Mouse (Mus musculus): Measurements from ENCODE around the gene Slc22a1. TPM values are rescaled to one million over a fixed set of nuclear protein-coding genes. Genes with fewer than 3 reads are reported as not detected.
"Not testable (repeated sequence)": the region's sequence is repeated elsewhere in the genome, so short reads cannot be mapped to it uniquely, and the experiment has no call there.

Gene Slc22a1
- polyA plus RNA-seq, 1 experiment from 2014 or later = 21.0 TPM

GRCm38 (mm10) chr17:12688427-12689110 lies 12.9 kb upstream of the Slc22a1 start:
- H3K4me3 ChIP-seq (ENCODE audit: low read length) = no peak overlapping the region
- H3K9me3 ChIP-seq (ENCODE audit: low read length) = no peaks in the 10 kb centered on the region
- WGBS = 81% methylated on average over 20 of the region's 20 CpGs
- no peak overlapping the region for H3K4me2 ChIP-seq (replicated peaks; ENCODE audit: low read depth, low read length)
- ATAC-seq (ENCODE audit: low FRiP score, low TSS enrichment) = peak; percentile 50; the same call in 1 of the 2 replicates
- H3K36me3 ChIP-seq (ENCODE audit: insufficient read depth, low read length) = peaks cover 76% of the 10 kb centered on the region
- H3K27me3 ChIP-seq (ENCODE audit: insufficient read depth, low read length) = no peaks in the 10 kb centered on the region
- no peak overlapping the region for H3K9ac ChIP-seq (replicated peaks; ENCODE audit: low read length)
- H3K4me1 ChIP-seq (ENCODE audit: insufficient read depth, low read length) = no peaks in the 10 kb centered on the region
- no peak overlapping the region for H3K27ac ChIP-seq (ENCODE audit: low read length)

- H3K27ac ChIP-seq (ENCODE audit: low read length) = no peak overlapping the region
- 89% methylated on average over 7 of the region's 7 CpGs for WGBS
- H3K9me3 ChIP-seq (ENCODE audit: low read length) = no peaks in the 10 kb centered on the region
- peaks cover 71% of the 10 kb centered on the region for H3K36me3 ChIP-seq (ENCODE audit: insufficient read depth, low read length)
- H3K27me3 ChIP-seq (ENCODE audit: insufficient read depth, low read length) = no peaks in the 10 kb centered on the region
- no peak overlapping the region for H3K9ac ChIP-seq (replicated peaks; ENCODE audit: low read length)
- H3K4me1 ChIP-seq (ENCODE audit: insufficient read depth, low read length) = no peaks in the 10 kb centered on the region
- ATAC-seq (ENCODE audit: low FRiP score, low TSS enrichment) = no peak
- H3K4me2 ChIP-seq (replicated peaks; ENCODE audit: low read depth, low read length) = no peak overlapping the region
- no peak overlapping the region for H3K4me3 ChIP-seq (ENCODE audit: low read length)
Observed at GRCm38 (mm10) chr17:12684928-12685624, 9.4 kb upstream of the Slc22a1 start.

GRCm38 (mm10) chr17:12684412-12684811 lies 8.8 kb upstream of the Slc22a1 start:
- no peaks in the 10 kb centered on the region for H3K4me1 ChIP-seq (ENCODE audit: insufficient read depth, low read length)
- H3K4me3 ChIP-seq (ENCODE audit: low read length) = no peak overlapping the region
- no peaks in the 10 kb centered on the region for H3K27me3 ChIP-seq (ENCODE audit: insufficient read depth, low read length)
- no peak overlapping the region for H3K9ac ChIP-seq (replicated peaks; ENCODE audit: low read length)
- peaks cover 64% of the 10 kb centered on the region for H3K36me3 ChIP-seq (ENCODE audit: insufficient read depth, low read length)
- H3K27ac ChIP-seq (ENCODE audit: low read length) = no peak overlapping the region
- WGBS = 69% methylated on average over 4 of the region's 4 CpGs
- H3K4me2 ChIP-seq (replicated peaks; ENCODE audit: low read depth, low read length) = no peak overlapping the region
- no peak for ATAC-seq (ENCODE audit: low FRiP score, low TSS enrichment)
- H3K9me3 ChIP-seq (ENCODE audit: low read length) = peaks cover 6% of the 10 kb centered on the region; the same call in 1 of the 2 replicates

GRCm38 (mm10) chr17:12683582-12683981 lies 8.0 kb upstream of the Slc22a1 start:
- H3K27ac ChIP-seq (ENCODE audit: low read length) = no peak overlapping the region
- no peaks in the 10 kb centered on the region for H3K4me1 ChIP-seq (ENCODE audit: insufficient read depth, low read length)
- no peak overlapping the region for H3K4me2 ChIP-seq (replicated peaks; ENCODE audit: low read depth, low read length)
- no peak overlapping the region for H3K4me3 ChIP-seq (ENCODE audit: low read length)
- no peak overlapping the region for H3K9ac ChIP-seq (replicated peaks; ENCODE audit: low read length)
- peaks cover 8% of the 10 kb centered on the region; the same call in 1 of the 2 replicates for H3K9me3 ChIP-seq (ENCODE audit: low read length)
- no peak for ATAC-seq (ENCODE audit: low FRiP score, low TSS enrichment)
- H3K27me3 ChIP-seq (ENCODE audit: insufficient read depth, low read length) = no peaks in the 10 kb centered on the region
- H3K36me3 ChIP-seq (ENCODE audit: insufficient read depth, low read length) = peaks cover 57% of the 10 kb centered on the region
- 92% methylated on average over 13 of the region's 13 CpGs for WGBS

GRCm38 (mm10) chr17:12678261-12678660 lies 2.6 kb upstream of the Slc22a1 start:
- no peak overlapping the region for H3K4me2 ChIP-seq (replicated peaks; ENCODE audit: low read depth, low read length)
- no peak overlapping the region for H3K9ac ChIP-seq (replicated peaks; ENCODE audit: low read length)
- peaks cover 14% of the 10 kb centered on the region for H3K36me3 ChIP-seq (ENCODE audit: insufficient read depth, low read length)
- H3K27me3 ChIP-seq (ENCODE audit: insufficient read depth, low read length) = no peaks in the 10 kb centered on the region
- H3K9me3 ChIP-seq (ENCODE audit: low read length) = peaks cover 8% of the 10 kb centered on the region; the same call in 1 of the 2 replicates
- no peak for ATAC-seq (ENCODE audit: low FRiP score, low TSS enrichment)
- no peak overlapping the region for H3K27ac ChIP-seq (ENCODE audit: low read length)
- no peak overlapping the region for H3K4me3 ChIP-seq (ENCODE audit: low read length)
- no peaks in the 10 kb centered on the region for H3K4me1 ChIP-seq (ENCODE audit: insufficient read depth, low read length)

GRCm38 (mm10) chr17:12677139-12677538 lies 1.5 kb upstream of the Slc22a1 start:
- no peak overlapping the region for H3K4me2 ChIP-seq (replicated peaks; ENCODE audit: low read depth, low read length)
- H3K4me3 ChIP-seq (ENCODE audit: low read length) = no peak overlapping the region
- H3K36me3 ChIP-seq (ENCODE audit: insufficient read depth, low read length) = peaks cover 8% of the 10 kb centered on the region
- H3K27me3 ChIP-seq (ENCODE audit: insufficient read depth, low read length) = no peaks in the 10 kb centered on the region
- no peak for ATAC-seq (ENCODE audit: low FRiP score, low TSS enrichment)
- no peak overlapping the region for H3K9ac ChIP-seq (replicated peaks; ENCODE audit: low read length)
- H3K27ac ChIP-seq (ENCODE audit: low read length) = no peak overlapping the region
- peaks cover 8% of the 10 kb centered on the region; the same call in 1 of the 2 replicates for H3K9me3 ChIP-seq (ENCODE audit: low read length)
- no peaks in the 10 kb centered on the region for H3K4me1 ChIP-seq (ENCODE audit: insufficient read depth, low read length)

- not testable (repeated sequence) for ATAC-seq (ENCODE audit: low FRiP score, low TSS enrichment); H3K4me1 ChIP-seq (ENCODE audit: insufficient read depth, low read length); H3K27ac ChIP-seq (ENCODE audit: low read length); H3K4me3 ChIP-seq (ENCODE audit: low read length); H3K4me2 ChIP-seq (replicated peaks; ENCODE audit: low read depth, low read length); H3K36me3 ChIP-seq (ENCODE audit: insufficient read depth, low read length); H3K9me3 ChIP-seq (ENCODE audit: low read length); H3K9ac ChIP-seq (replicated peaks; ENCODE audit: low read length); H3K27me3 ChIP-seq (ENCODE audit: insufficient read depth, low read length)
- 77% methylated on average over 7 of the region's 7 CpGs for WGBS
Observed at GRCm38 (mm10) chr17:12674980-12675379, 649 bp downstream of the Slc22a1 start.

- 45% methylated on average over 3 of the region's 3 CpGs for WGBS
- H3K4me3 ChIP-seq (ENCODE audit: low read length) = no peak overlapping the region
- H3K9ac ChIP-seq (replicated peaks; ENCODE audit: low read length) = no peak overlapping the region
- H3K36me3 ChIP-seq (ENCODE audit: insufficient read depth, low read length) = no peaks in the 10 kb centered on the region
- ATAC-seq (ENCODE audit: low FRiP score, low TSS enrichment) = no peak
- no peak overlapping the region for H3K27ac ChIP-seq (ENCODE audit: low read length)
- H3K4me1 ChIP-seq (ENCODE audit: insufficient read depth, low read length) = peaks cover 11% of the 10 kb centered on the region
- no peaks in the 10 kb centered on the region for H3K27me3 ChIP-seq (ENCODE audit: insufficient read depth, low read length)
- H3K9me3 ChIP-seq (ENCODE audit: low read length) = no peaks in the 10 kb centered on the region
- no peak overlapping the region for H3K4me2 ChIP-seq (replicated peaks; ENCODE audit: low read depth, low read length)
Observed at GRCm38 (mm10) chr17:12673871-12674270, 1.8 kb downstream of the Slc22a1 start.

GRCm38 (mm10) chr17:12672285-12672790 lies 3.3 kb downstream of the Slc22a1 start:
- H3K9ac ChIP-seq (replicated peaks; ENCODE audit: low read length) = no peak overlapping the region
- no peak overlapping the region for H3K4me2 ChIP-seq (replicated peaks; ENCODE audit: low read depth, low read length)
- H3K27ac ChIP-seq (ENCODE audit: low read length) = no peak overlapping the region
- H3K4me1 ChIP-seq (ENCODE audit: insufficient read depth, low read length) = peaks cover 17% of the 10 kb centered on the region
- H3K9me3 ChIP-seq (ENCODE audit: low read length) = no peaks in the 10 kb centered on the region
- no peak for ATAC-seq (ENCODE audit: low FRiP score, low TSS enrichment)
- no peaks in the 10 kb centered on the region for H3K27me3 ChIP-seq (ENCODE audit: insufficient read depth, low read length)
- H3K36me3 ChIP-seq (ENCODE audit: insufficient read depth, low read length) = no peaks in the 10 kb centered on the region
- H3K4me3 ChIP-seq (ENCODE audit: low read length) = no peak overlapping the region
- 74% methylated on average over 7 of the region's 7 CpGs for WGBS

GRCm38 (mm10) chr17:12671029-12671605 lies 4.5 kb downstream of the Slc22a1 start:
- Histone ChIP-seq H3K9me3 (ENCODE audit: low read length) (no peaks in the 10 kb centered on the region), H3K27ac (ENCODE audit: low read length) (peak overlapping the region; percentile 76)

More at GRCm38 (mm10) chr17:12671029-12671605, 4.5 kb downstream of the Slc22a1 start:
- no peak overlapping the region for H3K9ac ChIP-seq (replicated peaks; ENCODE audit: low read length)
- no peak overlapping the region for H3K4me3 ChIP-seq (ENCODE audit: low read length)
- no peaks in the 10 kb centered on the region for H3K27me3 ChIP-seq (ENCODE audit: insufficient read depth, low read length)
- ATAC-seq (ENCODE audit: low FRiP score, low TSS enrichment) = no peak
- no peak overlapping the region for H3K4me2 ChIP-seq (replicated peaks; ENCODE audit: low read depth, low read length)
- WGBS = 78% methylated on average over 5 of the region's 5 CpGs
- no peaks in the 10 kb centered on the region for H3K36me3 ChIP-seq (ENCODE audit: insufficient read depth, low read length)
- H3K4me1 ChIP-seq (ENCODE audit: insufficient read depth, low read length) = peaks cover 17% of the 10 kb centered on the region

All from kidney, embryonic 16.5 days (tissue).